Mouse (Mus musculus) heart, adult 2 months (tissue): ENCODE results near the gene Asic2. TPM values are rescaled to one million over a fixed set of nuclear protein-coding genes. Genes with fewer than 3 reads are reported as not detected.

Experiments used
- DNase-seq, 2 experiments: peaks; one replicate each; pipeline ENCODE4 v3.0.0; 2021
- H3K27ac ChIP-seq: fragments of 200-600 bp; 2 replicates; pipeline ENCODE4 v1.8.1; 2022
- H3K27me3 ChIP-seq: fragments of 200-500 bp; 2 replicates; pipeline ENCODE4 v1.6.1; 2012; ENCODE audit warnings: mild to moderate bottlenecking, low read length, inconsistent platforms, mixed read lengths; ENCODE audit not compliant: control insufficient read depth, insufficient read depth
- H3K36me3 ChIP-seq: fragments of 200-500 bp; 2 replicates; pipeline ENCODE4 v1.6.1; 2012; ENCODE audit warnings: low read length, inconsistent platforms; ENCODE audit not compliant: control insufficient read depth, insufficient read depth
- H3K4me1 ChIP-seq: fragments of 200-500 bp; 2 replicates; pipeline ENCODE4 v1.6.1; 2011; ENCODE audit warnings: low read length; ENCODE audit not compliant: control insufficient read depth, insufficient read depth
- H3K4me3 ChIP-seq: fragments of 200-600 bp; 2 replicates; pipeline ENCODE4 v1.8.1; 2022
- H3K79me2 ChIP-seq: fragments of 200-500 bp; replicated peaks from 2 replicates; pipeline ENCODE4 v1.6.1; 2012; ENCODE audit warnings: mild to moderate bottlenecking, inconsistent platforms, low read length, moderate library complexity, mixed read lengths; ENCODE audit not compliant: control insufficient read depth, insufficient read depth
- H3K9ac ChIP-seq: fragments of 200-500 bp; 2 replicates; pipeline ENCODE4 v1.6.1; 2012; ENCODE audit warnings: low read depth, mild to moderate bottlenecking, control low read depth, inconsistent platforms, low read length, mixed read lengths
- CTCF ChIP-seq: fragments of 200-600 bp; IDR thresholded peaks from 2 replicates; pipeline ENCODE4 v1.8.1; 2022; ENCODE audit warnings: antibody characterized with exemption, mild to moderate bottlenecking, moderate library complexity
- EP300 ChIP-seq: fragments of 200-500 bp; IDR thresholded peaks from 2 replicates; pipeline ENCODE4 v1.6.1; 2011; ENCODE audit warnings: low read depth, low read length, control low read depth; ENCODE audit not compliant: insufficient read depth
- POLR2A ChIP-seq: fragments of 200-500 bp; IDR thresholded peaks from 2 replicates; pipeline ENCODE4 v1.6.1; 2011; ENCODE audit warnings: mild to moderate bottlenecking, low read depth, low read length, control low read depth; ENCODE audit not compliant: insufficient read depth
- WGBS: fragments of 180-500 bp; shearing (Covaris S2); methylation state at CpG from one replicate; pipeline ENCODE4 v1.1.7; 2018; 5-methylcytosine and 5-hydroxymethylcytosine counted together
- intact Hi-C: fragments of 180-260 bp; cut with DNase I; formaldehyde crosslinking; loops from one replicate; pipeline ENCODE4 v1.15.1; 2025
- polyA plus RNA-seq: library from polyadenylated mRNA; depleted of rRNA; stranded (reverse); fragments of >200 nt; gene quantifications from 2 replicates; pipeline ENCODE4 v1.2.3, GENCODE M21; 2012
- total RNA-seq, 2 experiments: library from RNA; stranded (reverse); gene quantifications; 2 replicates each; pipeline ENCODE4 v1.2.3; 2021

Gene Asic2
- total and polyA plus RNA-seq, 3 experiments, result not detected

- H3K27me3 ChIP-seq, result no peaks in the 10 kb centered on the region
- H3K4me3 ChIP-seq, result no peak overlapping the region
- DNase-seq, result peak in 1 of 2 experiments; percentile 21
- no peak overlapping the region for H3K27ac ChIP-seq
- H3K4me1 ChIP-seq, result no peaks in the 10 kb centered on the region
- no peaks in the 10 kb centered on the region for H3K79me2 ChIP-seq
- TF ChIP-seq CTCF (peak; percentile 66), EP300 (no peak)
- 6% methylated on average over 5 of the region's 5 CpGs for WGBS
- H3K36me3 ChIP-seq, result no peaks in the 10 kb centered on the region
- intact Hi-C loops, result loop anchor here (1.0 kb wide), 1 partner anchor 87 kb away; no protein-coding TSS in a partner anchor
- H3K9ac ChIP-seq, result no peak overlapping the region
These were observed 506.1 kb downstream of the Asic2 start for GRCm38 (mm10) chr11:81462199-81462598.

- no peak for TF ChIP-seq EP300
- no peak for TF ChIP-seq POLR2A
- no peak for TF ChIP-seq CTCF
- Histone ChIP-seq H3K79me2 (no peaks in the 10 kb centered on the region), H3K36me3 (no peaks in the 10 kb centered on the region), H3K27me3 (no peaks in the 10 kb centered on the region), H3K4me3 (no peak overlapping the region), H3K27ac (no peak overlapping the region), H3K9ac (no peak overlapping the region), H3K4me1 (no peaks in the 10 kb centered on the region)
- intact Hi-C loops, result loop anchor here (1.0 kb wide), 1 partner anchor 86 kb away; no protein-coding TSS in a partner anchor
- no peak for DNase-seq
- WGBS, result 31% methylated on average over 4 of the region's 4 CpGs
These were observed 506.5 kb downstream of the Asic2 start for GRCm38 (mm10) chr11:81461748-81462147.

GRCm38 (mm10) chr11:81454921-81455320 lies 513.3 kb downstream of the Asic2 start:
- Histone ChIP-seq H3K4me3 (no peak overlapping the region), H3K27me3 (no peaks in the 10 kb centered on the region), H3K4me1 (no peaks in the 10 kb centered on the region), H3K9ac (no peak overlapping the region), H3K36me3 (no peaks in the 10 kb centered on the region), H3K27ac (no peak overlapping the region), H3K79me2 (no peaks in the 10 kb centered on the region)
- intact Hi-C loops, result no loop called here
- DNase-seq, result no peak
- WGBS, result 59% methylated on average over 4 of the region's 4 CpGs
- no peak for TF ChIP-seq EP300
- TF ChIP-seq POLR2A, result no peak
- TF ChIP-seq CTCF, result no peak

- 66% methylated on average over 1 of the region's 1 CpGs for WGBS
- intact Hi-C loops, result no loop called here
- H3K4me3 ChIP-seq, result no peak overlapping the region
- DNase-seq, result no peak
- no peaks in the 10 kb centered on the region for H3K27me3 ChIP-seq
- no peaks in the 10 kb centered on the region for H3K79me2 ChIP-seq
- no peaks in the 10 kb centered on the region for H3K36me3 ChIP-seq
- no peak overlapping the region for H3K27ac ChIP-seq
- no peaks in the 10 kb centered on the region for H3K4me1 ChIP-seq
- no peak for TF ChIP-seq POLR2A
- TF ChIP-seq EP300, result no peak
- TF ChIP-seq CTCF, result no peak
- H3K9ac ChIP-seq, result no peak overlapping the region
These were observed 514.1 kb downstream of the Asic2 start for GRCm38 (mm10) chr11:81454111-81454510.

- Histone ChIP-seq H3K79me2 (no peaks in the 10 kb centered on the region), H3K27me3 (no peaks in the 10 kb centered on the region), H3K36me3 (no peaks in the 10 kb centered on the region), H3K9ac (no peak overlapping the region), H3K4me3 (no peak overlapping the region), H3K27ac (no peak overlapping the region), H3K4me1 (no peaks in the 10 kb centered on the region; the same call in 1 of the 2 replicates)
- 27% methylated on average over 3 of the region's 3 CpGs for WGBS
- no peak for DNase-seq
- TF ChIP-seq CTCF, result no peak
- no peak for TF ChIP-seq EP300
- TF ChIP-seq POLR2A, result no peak
- intact Hi-C loops, result no loop called here
These were observed 519.0 kb downstream of the Asic2 start for GRCm38 (mm10) chr11:81449271-81449705.

GRCm38 (mm10) chr11:81446347-81446746 lies 521.9 kb downstream of the Asic2 start:
- WGBS, result 62% methylated on average over 1 of the region's 1 CpGs

More at GRCm38 (mm10) chr11:81446347-81446746, 521.9 kb downstream of the Asic2 start:
- Histone ChIP-seq H3K27me3 (no peaks in the 10 kb centered on the region), H3K9ac (no peak overlapping the region), H3K36me3 (no peaks in the 10 kb centered on the region), H3K27ac (no peak overlapping the region), H3K79me2 (no peaks in the 10 kb centered on the region), H3K4me1 (no peaks in the 10 kb centered on the region; the same call in 1 of the 2 replicates), H3K4me3 (no peak overlapping the region)
- DNase-seq, result no peak
- TF ChIP-seq CTCF, result no peak
- no peak for TF ChIP-seq EP300
- TF ChIP-seq POLR2A, result no peak
- intact Hi-C loops, result no loop called here
